Mouse (Mus musculus) neural tube, embryonic 12.5 days (tissue): ENCODE measurements around the gene Med19. TPM values are rescaled to one million over a fixed set of nuclear protein-coding genes. Genes with fewer than 3 reads are reported as not detected.

Experiments
- ATAC-seq: fragments of 200-750 bp; cut with Nextera tagmentation; 2 replicates; pipeline ENCODE4 v1.8.0; 2017; ENCODE audit warnings: low read depth, mild to moderate bottlenecking, moderate TSS enrichment, moderate library complexity; ENCODE audit not compliant: low FRiP score
- H3K27ac ChIP-seq: fragments of 300-500 bp; sonication (generic); 2 replicates; pipeline ENCODE4 v1.5.1; 2016
- H3K27me3 ChIP-seq: fragments of 300-500 bp; sonication (generic); replicated peaks from 2 replicates; pipeline ENCODE4 v1.6.1; 2016; ENCODE audit warnings: mild to moderate bottlenecking
- H3K36me3 ChIP-seq: fragments of 300-500 bp; sonication (generic); 2 replicates; pipeline ENCODE4 v1.6.1; 2016; ENCODE audit warnings: mild to moderate bottlenecking
- H3K4me1 ChIP-seq: fragments of 300-500 bp; sonication (generic); 2 replicates; pipeline ENCODE4 v1.6.1; 2016
- H3K4me2 ChIP-seq: fragments of 300-500 bp; sonication (generic); replicated peaks from 2 replicates; pipeline ENCODE4 v1.6.1; 2016; ENCODE audit warnings: mild to moderate bottlenecking
- H3K4me3 ChIP-seq: fragments of 300-500 bp; sonication (generic); 2 replicates; pipeline ENCODE4 v1.5.1; 2016
- H3K9ac ChIP-seq: fragments of 300-500 bp; sonication (generic); 2 replicates; pipeline ENCODE4 v1.6.1; 2016; ENCODE audit warnings: mild to moderate bottlenecking
- H3K9me3 ChIP-seq: fragments of 300-500 bp; sonication (generic); 2 replicates; pipeline ENCODE4 v1.6.1; 2016; ENCODE audit warnings: mild to moderate bottlenecking
- WGBS: fragments of 180-500 bp; shearing (Covaris S2); methylation state at CpG from one replicate; pipeline ENCODE4 v1.1.7; 2016; 5-methylcytosine and 5-hydroxymethylcytosine counted together
- polyA plus RNA-seq: library from polyadenylated mRNA; unstranded; fragments of >200 nt; fragmentation: Nextera tagmentation; extraction: Ambion mirVana; gene quantifications from 2 replicates; pipeline ENCODE4 v1.2.1, GENCODE M21; 2016

Med19 gene
- polyA plus RNA-seq, 1 experiment from 2014 or later: 50.5 TPM

- Histone ChIP-seq H3K27ac (peak overlapping the region; percentile 94), H3K4me3 (peak overlapping the region; percentile 89), H3K9me3 (no peaks in the 10 kb centered on the region), H3K9ac (peak overlapping the region; percentile 94), H3K4me2 (peak overlapping the region; percentile 84), H3K36me3 (peaks cover 13% of the 10 kb centered on the region), H3K27me3 (no peaks in the 10 kb centered on the region), H3K4me1 (peaks cover 13% of the 10 kb centered on the region)
- WGBS: under 1% methylated on average over 26 of the region's 26 CpGs
- peak; percentile 15 for ATAC-seq
Observed at GRCm38 (mm10) chr2:84714422-84714810, 36.2 kb downstream of the Med19 start.

GRCm38 (mm10) chr2:84714811-84715561 lies 36.8 kb downstream of the Med19 start, which contains the start of gene Zdhhc5:
Gene Zdhhc5, minus strand, starts transcription at chr2:84715180.
- no peaks in the 10 kb centered on the region for H3K9me3 ChIP-seq
- WGBS: under 1% methylated on average over 107 of the region's 107 CpGs
- peaks cover 10% of the 10 kb centered on the region for H3K36me3 ChIP-seq
- peak within 1 kb of the TSS; percentile 84 for H3K4me2 ChIP-seq
- no peaks in the 10 kb centered on the region for H3K27me3 ChIP-seq
- peaks cover 13% of the 10 kb centered on the region for H3K4me1 ChIP-seq
- H3K27ac ChIP-seq: peak within 1 kb of the TSS; percentile 94
- peak; percentile 97 for ATAC-seq
- H3K9ac ChIP-seq: peak within 1 kb of the TSS; percentile 94
- peak within 1 kb of the TSS; percentile 89 for H3K4me3 ChIP-seq

- peak overlapping the region; percentile 94 for H3K9ac ChIP-seq
- peak; percentile 97 for ATAC-seq
- H3K27me3 ChIP-seq: no peaks in the 10 kb centered on the region
- H3K4me2 ChIP-seq: peak overlapping the region; percentile 84
- H3K36me3 ChIP-seq: peaks cover 2% of the 10 kb centered on the region
- no peaks in the 10 kb centered on the region for H3K9me3 ChIP-seq
- peak overlapping the region; percentile 89 for H3K4me3 ChIP-seq
- peak overlapping the region; percentile 46; the same call in 1 of the 2 replicates for H3K27ac ChIP-seq
- peaks cover 13% of the 10 kb centered on the region for H3K4me1 ChIP-seq
- under 1% methylated on average over 33 of the region's 33 CpGs for WGBS
Observed at GRCm38 (mm10) chr2:84715562-84716361, 37.6 kb downstream of the Med19 start.

- Histone ChIP-seq H3K27me3 (no peaks in the 10 kb centered on the region), H3K9me3 (no peaks in the 10 kb centered on the region), H3K4me3 (peak overlapping the region; percentile 89), H3K27ac (0 out of 2 replicates have a peak overlapping the region, but pooled peaks have one; percentile 46), H3K36me3 (0 out of 2 replicates have a peak, but pooled peaks cover 3% of the 10 kb centered on the region), H3K9ac (peak overlapping the region; percentile 67), H3K4me1 (peaks cover 13% of the 10 kb centered on the region), H3K4me2 (peak overlapping the region; percentile 84)
- no peak for ATAC-seq
- 41% methylated on average over 9 of the region's 9 CpGs for WGBS
Observed at GRCm38 (mm10) chr2:84716423-84717355, 38.5 kb downstream of the Med19 start.

- no peak overlapping the region for H3K27ac ChIP-seq
- no peaks in the 10 kb centered on the region for H3K27me3 ChIP-seq
- no peaks in the 10 kb centered on the region for H3K9me3 ChIP-seq
- no peak for ATAC-seq
- H3K4me2 ChIP-seq: no peak overlapping the region
- H3K4me3 ChIP-seq: no peak overlapping the region
- WGBS: 94% methylated on average over 4 of the region's 4 CpGs
- peaks cover 13% of the 10 kb centered on the region for H3K4me1 ChIP-seq
- H3K36me3 ChIP-seq: peaks cover 5% of the 10 kb centered on the region; the same call in 1 of the 2 replicates
- no peak overlapping the region for H3K9ac ChIP-seq
Observed at GRCm38 (mm10) chr2:84717357-84717756, 39.2 kb downstream of the Med19 start.

- Histone ChIP-seq H3K27me3 (no peaks in the 10 kb centered on the region), H3K36me3 (peaks cover 23% of the 10 kb centered on the region), H3K4me2 (no peak overlapping the region), H3K4me3 (no peak overlapping the region), H3K4me1 (peaks cover 14% of the 10 kb centered on the region), H3K9me3 (no peaks in the 10 kb centered on the region), H3K9ac (no peak overlapping the region), H3K27ac (no peak overlapping the region)
- ATAC-seq: no peak
- 88% methylated on average over 2 of the region's 2 CpGs for WGBS
Observed at GRCm38 (mm10) chr2:84720718-84721117, 42.5 kb downstream of the Med19 start.

GRCm38 (mm10) chr2:84721182-84721581 lies 43.0 kb downstream of the Med19 start:
- H3K27me3 ChIP-seq: no peaks in the 10 kb centered on the region
- no peak overlapping the region for H3K27ac ChIP-seq
- no peak for ATAC-seq
- 67% methylated on average over 3 of the region's 3 CpGs for WGBS
- no peak overlapping the region for H3K4me3 ChIP-seq
- no peak overlapping the region for H3K4me2 ChIP-seq
- H3K4me1 ChIP-seq: peaks cover 18% of the 10 kb centered on the region
- no peak overlapping the region for H3K9ac ChIP-seq
- H3K9me3 ChIP-seq: no peaks in the 10 kb centered on the region
- H3K36me3 ChIP-seq: peaks cover 24% of the 10 kb centered on the region

- Histone ChIP-seq H3K9ac (no peak overlapping the region), H3K4me3 (no peak overlapping the region), H3K27me3 (no peaks in the 10 kb centered on the region), H3K36me3 (peaks cover 24% of the 10 kb centered on the region), H3K4me1 (peaks cover 20% of the 10 kb centered on the region), H3K27ac (no peak overlapping the region), H3K4me2 (no peak overlapping the region), H3K9me3 (no peaks in the 10 kb centered on the region)
- ATAC-seq: no peak
- WGBS: 95% methylated on average over 14 of the region's 14 CpGs
Observed at GRCm38 (mm10) chr2:84723856-84724255, 45.7 kb downstream of the Med19 start.

GRCm38 (mm10) chr2:84725770-84726169 lies 47.6 kb downstream of the Med19 start:
- Histone ChIP-seq H3K9me3 (no peaks in the 10 kb centered on the region), H3K4me2 (peak overlapping the region; percentile 79), H3K36me3 (peaks cover 24% of the 10 kb centered on the region), H3K4me1 (peaks cover 20% of the 10 kb centered on the region), H3K9ac (no peak overlapping the region), H3K27me3 (no peaks in the 10 kb centered on the region), H3K4me3 (0 out of 2 replicates have a peak overlapping the region, but pooled peaks have one; percentile 3), H3K27ac (no peak overlapping the region)
- WGBS: 93% methylated on average over 10 of the region's 10 CpGs
- no peak for ATAC-seq

- Histone ChIP-seq H3K4me1 (peaks cover 20% of the 10 kb centered on the region), H3K27me3 (no peaks in the 10 kb centered on the region), H3K9ac (peak overlapping the region; percentile 62), H3K4me2 (peak overlapping the region; percentile 79), H3K9me3 (no peaks in the 10 kb centered on the region), H3K36me3 (peaks cover 21% of the 10 kb centered on the region), H3K4me3 (peak overlapping the region; percentile 59), H3K27ac (no peak overlapping the region)
- ATAC-seq: peak; percentile 22
- 3% methylated on average over 9 of the region's 9 CpGs for WGBS
Observed at GRCm38 (mm10) chr2:84726716-84727115, 48.5 kb downstream of the Med19 start.

GRCm38 (mm10) chr2:84727172-84727858 lies 49.1 kb downstream of the Med19 start, which contains the start of gene Clp1:
Gene Clp1, minus strand, starts transcription at chr2:84727350.
- no peaks in the 10 kb centered on the region for H3K27me3 ChIP-seq
- peaks cover 20% of the 10 kb centered on the region for H3K4me1 ChIP-seq
- no peak within 1 kb of the TSS; the same call in 1 of the 2 replicates for H3K27ac ChIP-seq
- WGBS: under 1% methylated on average over 39 of the region's 39 CpGs
- peaks cover 20% of the 10 kb centered on the region for H3K36me3 ChIP-seq
- ATAC-seq: peak; percentile 96
- H3K4me2 ChIP-seq: peak within 1 kb of the TSS; percentile 79
- peak within 1 kb of the TSS; percentile 62 for H3K9ac ChIP-seq
- peak within 1 kb of the TSS; percentile 59 for H3K4me3 ChIP-seq
- H3K9me3 ChIP-seq: no peaks in the 10 kb centered on the region
